Mouse (Mus musculus) megakaryocyte, embryonic 14.5 days (primary cell): ENCODE measurements at regions not wholly inside any gene's neighbourhood (a gene's known extent, or its start where the extent isn't known, plus 50 kb on each side); places are given as distances from the start of the nearest gene placed in this dataset.

Experiments
- FLI1 ChIP-seq: IDR thresholded peaks from 2 replicates; pipeline ENCODE4 v1.6.1; 2012; ENCODE audit warnings: low read length, inconsistent platforms, mixed read lengths
- GATA1 ChIP-seq: IDR thresholded peaks from 3 replicates; pipeline ENCODE4 v1.6.1; 2012; ENCODE audit warnings: mixed read lengths, low read length, inconsistent platforms, borderline replicate concordance

GRCm38 (mm10) chr11:7547796-7548195, 334.1 kb upstream of the Igfbp3 start:
- no peak for TF ChIP-seq GATA1
- no peak for TF ChIP-seq FLI1
